Mouse (Mus musculus) lung, postnatal 4 days (tissue): Measurements from ENCODE around the gene Ipo11.

Experiments used
- DNase-seq, 2 experiments: peaks; one replicate each; pipeline ENCODE4 v3.0.0; 2021

Gene Ipo11

GRCm38 (mm10) chr13:106813087-106813486 lies 123.7 kb downstream of the Ipo11 start:
- peak in 1 of 2 experiments; percentile 11 for DNase-seq

GRCm38 (mm10) chr13:106810156-106810555 lies 126.6 kb downstream of the Ipo11 start:
- no peak for DNase-seq

- DNase-seq, result no peak
Observed at GRCm38 (mm10) chr13:106808821-106809220, 127.9 kb downstream of the Ipo11 start.

- no peak for DNase-seq
Observed at GRCm38 (mm10) chr13:106808315-106808714, 128.4 kb downstream of the Ipo11 start.

- DNase-seq, result no peak
Observed at GRCm38 (mm10) chr13:106807303-106807702, 129.5 kb downstream of the Ipo11 start.

- DNase-seq, result no peak
Observed at GRCm38 (mm10) chr13:106805146-106805545, 131.6 kb downstream of the Ipo11 start.

- DNase-seq, result no peak
Observed at GRCm38 (mm10) chr13:106798026-106798425, 138.7 kb downstream of the Ipo11 start.

GRCm38 (mm10) chr13:106788817-106789216 lies 147.9 kb downstream of the Ipo11 start:
- DNase-seq, result no peak

GRCm38 (mm10) chr13:106768807-106769206 lies 168.0 kb downstream of the Ipo11 start:
- no peak for DNase-seq

- no peak for DNase-seq
Observed at GRCm38 (mm10) chr13:106762611-106763010, 174.1 kb downstream of the Ipo11 start.

- DNase-seq, result no peak
Observed at GRCm38 (mm10) chr13:106761661-106762060, 175.1 kb downstream of the Ipo11 start.

GRCm38 (mm10) chr13:106760232-106760875 lies 176.4 kb downstream of the Ipo11 start:
- DNase-seq, result peak; percentile 29 to 63

- DNase-seq, result no peak
Observed at GRCm38 (mm10) chr13:106755892-106756291, 180.9 kb downstream of the Ipo11 start.

- no peak for DNase-seq
Observed at GRCm38 (mm10) chr13:106754216-106754615, 182.5 kb downstream of the Ipo11 start.

- DNase-seq, result no peak
Observed at GRCm38 (mm10) chr13:106751951-106752350, 184.8 kb downstream of the Ipo11 start.

GRCm38 (mm10) chr13:106746823-106747222 lies 189.9 kb downstream of the Ipo11 start:
- no peak for DNase-seq

GRCm38 (mm10) chr13:106745201-106745600 lies 191.6 kb downstream of the Ipo11 start:
- no peak for DNase-seq
